Mouse (Mus musculus) retina, embryonic 14.5 days (tissue): ENCODE data around the gene Gjc1.

Experiments
- DNase-seq: peaks from one replicate; pipeline ENCODE4 v3.0.0-alpha.2; 2015; ENCODE audit warnings: low spot score

The Gjc1 gene

GRCm38 (mm10) chr11:102814881-102815280, 4.6 kb downstream of the Gjc1 start:
- no peak for DNase-seq

DNA sequence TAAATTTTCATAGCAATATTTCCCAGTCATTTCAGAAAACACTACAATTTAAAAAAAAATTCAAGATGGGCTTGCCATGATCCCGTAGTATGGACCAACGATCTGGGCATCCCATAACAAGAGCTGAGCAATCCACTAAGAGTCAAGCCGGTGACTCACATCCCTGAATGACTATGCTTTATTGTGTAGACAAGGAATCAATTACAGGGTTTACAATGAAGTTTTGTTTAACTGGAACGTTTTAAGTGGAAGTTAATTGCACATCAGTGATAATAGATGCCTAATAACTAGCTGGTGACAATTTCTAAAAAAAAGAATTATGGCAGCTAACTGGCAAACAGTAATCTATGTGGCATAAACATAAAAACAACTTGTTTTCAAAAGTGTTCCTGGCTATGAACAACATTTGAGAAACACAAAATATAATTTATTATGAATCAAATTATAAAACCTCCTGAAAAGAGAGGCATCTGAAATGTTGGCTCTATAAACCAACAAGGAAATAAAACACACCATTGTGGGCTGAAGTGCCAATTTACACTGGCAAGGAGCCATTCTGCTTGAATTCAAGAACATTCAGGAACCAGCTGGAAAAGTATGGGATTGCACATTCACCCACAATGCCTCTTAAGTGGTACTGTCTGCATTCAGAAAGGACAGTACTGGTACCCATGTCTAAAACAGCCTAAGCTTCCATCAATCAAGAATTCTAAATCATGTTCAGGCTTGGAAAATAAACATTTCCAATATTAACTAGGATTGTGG, 8.6 kb downstream of the Gjc1 start:
- no peak for DNase-seq

DNA sequence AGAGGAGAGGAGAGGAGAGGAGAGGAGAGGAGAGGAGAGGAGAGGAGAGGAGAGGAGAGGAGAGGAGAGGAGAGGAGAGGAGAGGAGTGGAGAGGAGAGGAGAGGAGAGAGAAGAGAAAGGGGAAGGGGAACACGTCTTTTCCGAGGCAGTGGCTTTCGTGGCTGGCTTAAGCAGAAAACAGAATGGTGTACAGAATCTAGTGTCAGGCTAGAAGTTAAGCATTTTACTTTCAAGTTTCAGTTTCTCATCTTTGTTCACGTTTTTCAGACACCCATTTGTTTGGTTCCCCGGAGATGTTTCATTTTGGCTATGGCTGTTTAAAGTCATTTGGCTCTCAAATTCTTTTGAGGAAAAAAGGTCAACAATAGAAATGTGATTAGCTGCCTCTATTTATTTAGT, 11.3 kb downstream of the Gjc1 start:
- no peak for DNase-seq

- DNase-seq, result no peak
Measured at GRCm38 (mm10) chr11:102803453-102803852, 16.0 kb downstream of the Gjc1 start.

DNA sequence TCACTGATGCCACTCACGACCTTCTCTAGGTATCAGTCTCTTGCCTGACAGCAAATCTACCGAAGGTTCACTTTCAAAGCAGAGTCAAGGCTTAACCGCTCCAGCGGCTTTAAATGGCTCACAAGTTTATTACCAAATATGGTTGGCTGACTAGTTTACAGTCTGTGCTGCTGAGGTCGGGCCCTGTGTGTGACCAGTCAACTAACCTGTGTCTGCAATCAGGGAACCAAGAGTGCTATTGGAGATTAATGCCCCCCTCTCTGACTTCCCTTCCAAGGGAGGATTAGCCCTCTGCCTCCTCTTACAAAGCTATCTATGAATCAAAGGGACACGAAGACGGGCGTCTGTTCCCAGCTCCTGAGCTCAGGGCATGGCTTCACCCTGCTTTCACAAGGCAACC, 25.3 kb downstream of the Gjc1 start:
- DNase-seq, result no peak

- no peak for DNase-seq
Measured at GRCm38 (mm10) chr11:102791682-102792445, 27.6 kb downstream of the Gjc1 start.

DNA sequence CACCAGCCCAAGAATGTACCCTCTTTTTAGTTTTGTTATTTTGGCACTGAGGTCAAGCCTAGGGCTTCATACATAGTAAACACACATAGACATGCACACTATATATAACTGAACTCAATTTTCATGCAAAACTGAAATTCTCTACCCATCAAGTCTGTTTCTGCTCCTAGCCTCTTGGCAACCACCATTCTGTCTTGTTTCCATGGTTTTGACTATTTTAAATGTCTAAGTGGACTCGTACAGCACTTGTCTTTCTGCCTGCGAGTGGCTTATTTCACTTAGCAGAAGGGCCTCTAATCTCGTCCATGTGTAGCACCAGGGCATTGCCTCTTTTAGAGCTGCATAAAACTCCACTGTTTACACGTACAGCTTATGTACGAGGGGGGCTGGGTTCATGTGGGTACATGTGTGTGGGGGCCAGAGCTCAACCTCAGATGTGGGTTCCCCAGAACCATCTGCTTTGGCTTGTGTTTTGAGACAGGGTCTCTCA, 31.8 kb downstream of the Gjc1 start:
- no peak for DNase-seq

GRCm38 (mm10) chr11:102783443-102783842, 36.1 kb downstream of the Gjc1 start:
- DNase-seq, result no peak

- no peak for DNase-seq
Measured at GRCm38 (mm10) chr11:102781523-102781922, 38.0 kb downstream of the Gjc1 start.

DNA sequence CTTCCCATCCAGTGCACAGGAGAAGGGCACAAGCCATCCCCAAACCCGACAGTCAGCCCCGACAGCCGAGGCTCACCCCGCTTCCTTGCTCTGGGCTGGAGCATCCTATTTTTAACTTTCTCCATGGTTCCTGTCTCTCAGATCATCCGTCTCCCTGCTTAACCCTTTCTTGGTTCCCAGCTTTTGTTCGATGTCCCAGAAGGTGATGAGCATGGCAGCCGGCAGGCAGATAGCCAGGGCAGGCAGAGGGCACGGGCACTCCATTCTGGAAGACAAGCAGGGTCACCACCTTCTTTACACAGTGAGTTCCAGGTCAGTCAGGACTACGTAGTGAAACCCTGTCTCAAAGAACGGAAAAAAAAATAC, 38.5 kb downstream of the Gjc1 start:
- DNase-seq, result no peak

DNA sequence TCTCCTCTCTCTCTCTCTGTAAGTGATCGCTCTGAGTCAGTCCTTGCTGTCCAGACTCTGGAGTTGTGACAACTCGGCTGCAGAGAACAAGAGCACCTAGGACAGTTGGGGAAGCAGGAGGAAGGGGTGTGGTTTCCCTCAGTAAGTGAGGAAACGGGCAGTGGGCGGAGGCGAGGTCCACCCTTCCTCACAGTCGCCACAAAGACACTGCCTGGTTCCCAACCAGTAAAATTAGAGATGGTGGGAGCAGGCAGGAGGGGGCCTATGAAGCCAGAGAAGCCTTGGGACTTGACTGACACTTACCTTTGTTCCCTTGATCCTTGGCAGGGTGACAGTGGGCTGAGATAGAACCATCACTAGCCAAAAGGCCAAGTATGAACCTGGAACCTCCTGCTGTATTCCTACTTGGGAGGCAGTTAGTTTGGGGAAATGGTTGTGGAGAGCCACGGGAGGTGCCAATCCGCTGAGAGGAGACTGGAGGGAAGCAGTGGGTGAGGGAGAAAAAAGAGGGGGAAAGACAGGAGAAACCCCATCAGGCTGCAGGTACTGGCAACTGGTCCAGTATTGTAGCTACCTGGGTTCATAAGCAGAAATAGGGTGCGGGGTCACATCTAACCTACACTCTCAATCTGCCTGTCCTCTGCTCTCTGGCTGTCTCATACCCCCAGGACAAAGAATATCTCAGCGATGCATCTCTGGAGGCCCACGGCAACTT, 39.1 kb downstream of the Gjc1 start:
- DNase-seq, result no peak

- no peak for DNase-seq
Measured at GRCm38 (mm10) chr11:102779824-102780223, 39.7 kb downstream of the Gjc1 start.

DNA sequence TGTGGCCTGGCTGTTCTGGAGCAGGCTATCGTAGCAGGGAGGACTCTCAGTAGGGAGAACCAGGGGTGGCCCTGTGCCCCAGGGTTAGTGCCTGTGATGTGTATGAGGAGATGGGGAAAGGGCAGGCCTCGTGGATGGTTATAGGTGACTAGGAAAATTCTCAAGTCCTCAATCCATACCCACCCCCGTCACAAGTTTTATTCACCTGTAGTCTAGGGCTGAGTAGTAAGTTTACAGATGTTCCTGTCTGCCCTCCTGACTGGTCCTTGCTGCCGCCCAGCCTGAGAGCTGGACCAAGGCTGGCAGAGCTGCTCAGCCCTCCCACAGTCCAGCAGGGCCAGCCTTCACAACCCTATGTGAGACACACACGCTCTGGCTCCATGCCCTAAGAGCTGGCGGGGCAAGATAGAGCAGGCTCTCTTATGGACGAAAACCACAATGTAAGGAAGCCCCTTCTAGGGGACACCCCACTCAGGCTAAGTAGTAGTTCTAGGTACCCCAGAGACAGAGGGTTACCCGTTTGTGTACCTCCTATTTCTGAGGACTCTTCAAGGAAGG, 40.3 kb downstream of the Gjc1 start:
- DNase-seq, result no peak

DNA sequence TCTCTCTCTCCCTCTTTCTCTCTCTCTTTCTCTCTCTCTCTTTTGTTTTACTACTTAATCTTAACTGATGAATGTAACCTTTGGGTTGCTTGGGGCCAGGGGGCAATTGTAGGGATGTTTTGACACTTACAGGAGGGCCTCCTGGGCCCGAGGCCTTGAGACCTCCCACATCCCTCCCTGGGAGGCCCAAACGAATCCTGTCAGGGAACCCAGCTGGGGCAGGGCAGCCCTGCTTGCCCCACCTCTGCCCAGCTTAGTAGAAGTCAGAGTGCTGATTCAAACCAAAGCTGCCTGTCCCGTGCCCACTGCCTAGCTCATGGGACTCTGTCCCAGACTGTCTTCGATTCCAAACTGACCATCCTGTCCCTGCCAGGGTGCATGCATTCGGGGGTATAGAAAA, 40.9 kb downstream of the Gjc1 start:
- DNase-seq, result no peak

DNA sequence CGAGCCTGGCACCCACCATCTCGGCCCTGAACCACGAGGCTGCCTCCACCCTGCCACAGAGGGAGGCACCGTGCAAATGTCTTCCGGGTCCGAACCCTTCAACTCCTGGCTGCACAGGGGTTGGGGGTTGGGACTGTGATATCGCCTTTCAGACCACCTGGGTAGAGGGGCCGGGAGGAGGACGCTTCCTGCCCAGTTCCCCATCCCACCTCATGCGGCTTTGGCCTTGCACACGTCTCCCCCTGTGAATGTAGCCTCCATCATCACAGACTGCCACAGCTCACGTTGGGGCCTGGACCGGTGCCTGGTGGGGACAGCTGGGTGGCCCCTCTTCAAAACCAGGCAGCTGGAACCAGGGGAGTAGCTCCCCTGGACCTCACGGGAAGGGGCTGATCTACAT, 41.3 kb downstream of the Gjc1 start:
- no peak for DNase-seq

DNA sequence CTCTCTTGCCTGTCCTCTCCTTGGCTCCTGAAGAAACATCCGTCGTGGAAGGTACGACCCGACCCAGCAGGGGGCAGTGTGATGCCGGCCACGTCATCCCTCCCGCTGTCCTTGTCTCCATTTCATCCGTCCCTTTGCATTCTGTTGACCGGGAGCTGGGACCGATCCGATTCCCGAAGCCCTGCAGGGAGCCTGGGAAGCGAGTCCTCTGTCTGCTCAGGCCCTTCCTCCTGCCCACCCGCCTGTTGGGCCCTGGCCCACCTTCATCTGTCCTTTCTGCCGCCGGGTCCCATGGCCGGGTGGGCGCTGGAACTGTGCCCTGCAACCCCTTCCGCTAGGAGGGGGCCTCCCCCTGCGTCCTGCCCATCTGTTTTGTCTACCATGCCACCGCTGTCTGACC, 41.9 kb downstream of the Gjc1 start:
- peak; percentile 76 for DNase-seq

DNA sequence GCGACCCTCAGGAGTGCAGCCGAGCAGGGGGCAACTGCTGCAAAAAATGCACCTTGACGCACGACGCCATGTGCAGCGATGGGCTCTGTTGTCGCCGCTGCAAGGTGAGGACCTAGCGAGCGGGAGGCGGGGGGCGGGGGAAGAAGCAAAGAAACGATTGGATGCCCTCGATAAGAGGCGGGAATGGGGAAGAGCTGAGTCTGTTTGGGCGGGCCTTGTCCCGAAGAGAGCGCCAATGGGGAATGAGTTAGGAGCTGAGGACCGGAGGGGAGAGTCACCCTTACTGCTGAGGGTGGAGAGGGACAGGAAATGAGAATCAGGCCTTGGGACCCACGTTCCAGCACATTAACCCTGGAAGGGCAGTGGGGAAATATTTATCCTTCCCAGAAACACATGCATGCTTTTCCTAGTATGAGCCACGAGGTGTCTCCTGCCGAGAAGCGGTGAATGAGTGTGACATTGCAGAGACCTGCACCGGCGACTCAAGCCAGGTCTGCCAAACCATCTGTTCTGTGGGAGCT, 44.8 kb downstream of the Gjc1 start:
- peak; percentile 82 for DNase-seq

DNA sequence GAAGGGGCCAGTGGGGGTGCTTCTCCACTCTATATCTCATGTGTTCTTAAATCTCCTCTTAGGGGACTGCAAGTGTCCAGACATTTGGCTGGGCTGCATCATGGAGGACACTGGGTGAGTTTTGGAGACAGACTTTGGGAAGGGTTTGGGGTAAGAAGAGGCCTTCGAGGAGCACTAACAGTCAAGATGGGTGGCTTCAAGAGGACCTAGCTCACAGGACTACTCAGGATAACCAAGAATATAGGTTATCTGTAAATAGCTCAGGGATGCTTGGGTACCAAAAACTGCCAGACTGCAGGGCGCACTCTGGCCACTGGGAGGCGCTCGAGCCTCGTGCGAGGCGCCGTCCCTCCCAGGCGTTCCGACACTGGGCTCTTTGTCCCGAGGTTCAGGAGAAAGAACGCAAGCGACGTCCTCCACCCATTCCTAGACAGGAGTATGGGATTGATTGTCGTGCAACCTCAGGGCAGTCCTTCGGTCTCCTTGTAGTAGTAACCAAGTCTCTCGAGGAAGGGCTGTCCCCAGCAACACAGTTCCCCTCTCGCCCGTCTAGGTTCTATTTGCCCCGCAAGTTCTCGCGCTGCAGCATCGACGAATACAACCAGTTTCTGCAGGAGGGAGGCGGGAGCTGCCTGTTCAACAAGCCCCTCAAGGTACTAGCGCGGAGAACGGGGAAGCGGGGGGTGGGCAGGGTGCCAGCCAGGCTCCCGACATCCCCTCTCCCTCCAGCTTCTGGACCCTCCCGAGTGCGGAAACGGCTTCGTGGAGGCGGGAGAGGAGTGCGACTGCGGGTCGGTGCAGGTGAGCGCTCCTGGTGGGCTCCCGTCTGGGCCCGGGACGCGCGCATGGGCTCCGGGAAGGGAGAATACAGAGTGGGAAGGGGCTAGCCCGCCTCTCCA, 45.5 kb downstream of the Gjc1 start:
- DNase-seq, result peak; percentile 96

DNA sequence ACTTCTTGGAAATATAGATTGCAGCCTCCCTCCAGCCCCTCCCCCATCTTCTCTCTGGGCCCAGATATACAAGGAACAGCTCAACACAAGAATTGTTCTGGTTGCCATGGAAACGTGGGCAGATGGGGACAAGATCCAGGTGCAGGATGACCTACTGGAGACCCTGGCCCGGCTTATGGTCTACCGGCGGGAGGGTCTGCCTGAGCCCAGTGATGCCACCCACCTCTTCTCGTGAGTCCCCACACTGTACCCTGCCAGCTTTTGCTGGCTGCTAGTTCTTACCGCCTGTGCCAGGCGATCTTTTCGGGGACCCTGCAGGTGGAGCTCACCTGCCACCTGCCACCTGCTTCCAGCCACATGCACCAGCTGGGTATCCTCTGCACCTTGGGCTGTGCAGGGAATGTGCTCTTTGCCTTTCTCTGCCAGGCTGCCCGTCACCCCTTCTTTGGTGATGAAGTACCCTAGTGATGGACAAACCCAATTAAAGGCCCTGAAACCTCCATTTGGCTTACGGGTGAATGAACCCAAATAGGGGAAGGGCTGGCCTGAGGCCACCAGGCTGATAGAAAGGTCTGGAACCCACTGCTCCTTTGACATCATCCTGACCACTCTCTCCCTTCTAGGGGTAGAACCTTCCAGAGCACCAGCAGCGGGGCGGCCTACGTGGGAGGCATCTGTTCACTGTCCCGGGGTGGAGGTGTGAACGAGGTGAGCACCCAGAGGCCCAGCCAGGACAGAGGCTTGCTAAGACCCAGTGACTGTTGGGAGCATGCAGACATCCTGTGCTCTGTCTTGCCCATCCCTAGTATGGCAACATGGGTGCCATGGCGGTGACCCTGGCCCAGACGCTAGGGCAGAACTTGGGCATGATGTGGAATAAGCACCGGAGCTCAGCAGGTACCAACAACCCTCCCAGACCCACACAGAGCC, 46.5 kb downstream of the Gjc1 start:
- no peak for DNase-seq
